Mouse (Mus musculus): ENCODE data around the gene Rasd1.

GRCm38 (mm10) chr11:59962590-59962989 is 2.2 kb downstream of the Rasd1 start:
- TF ChIP-seq POLR2A (IDR thresholded peaks at IDR 0.05; ENCODE audit: low read depth, low read length) (no peak), CTCF (conservative IDR thresholded peaks at IDR 0.05; ENCODE audit: insufficient read depth, insufficient read length, low read depth, low read length) (no peak)
